Mouse (Mus musculus) bone marrow macrophage, adult 2 months (primary cell): Measurements from ENCODE around the gene Rpl5.

Source experiments
- CTCF ChIP-seq: IDR thresholded peaks from 2 replicates; pipeline ENCODE4 v1.5.1; 2012; ENCODE audit warnings: low read depth, mild to moderate bottlenecking, low read length, moderate library complexity
- POLR2A ChIP-seq: IDR thresholded peaks from 2 replicates; pipeline ENCODE4 v1.6.1; 2012; ENCODE audit warnings: mild to moderate bottlenecking, low read depth, low read length, borderline replicate concordance

GRCm38 (mm10) chr5:107873886-107874302 lies 26.4 kb upstream of the Rpl5 start:
- TF ChIP-seq POLR2A (no peak), CTCF (no peak)
